Mouse (Mus musculus): ENCODE measurements around the gene Nutf2-ps1. TPM values are rescaled to one million over a fixed set of nuclear protein-coding genes. Genes with fewer than 3 reads are reported as not detected.

The Nutf2-ps1 gene
- 71.0 and 75.4 TPM in 2 replicates for polyA plus RNA-seq (2012; rRNA removed)

GRCm38 (mm10) chr19:53588968-53589367, at the start of gene Nutf2-ps1:
Gene Nutf2-ps1 (minus strand): TSS chr19:53589068.

GRCm38 (mm10) chr19:53599757-53600539, 11.1 kb upstream of the Nutf2-ps1 start, which contains the start of gene Smc3:
Gene Smc3 (plus strand): TSS chr19:53600398.

Other genes starting within 250 kb of the Nutf2-ps1 start
- gene Gm10197, start 217.3 kb downstream of the Nutf2-ps1 start, polyA plus RNA-seq (2012; rRNA removed) = not detected in 2 replicates
- gene Smndc1, start 198.5 kb downstream of the Nutf2-ps1 start, polyA plus RNA-seq (2012; rRNA removed) = 36.4 and 37.5 TPM in 2 replicates
- 2.1 and 2.6 TPM in 2 replicates for gene Dusp5, start 60.0 kb downstream of the Nutf2-ps1 start, polyA plus RNA-seq (2012; rRNA removed)
- 74.7 and 108 TPM in 2 replicates for gene Smc3, start 11.3 kb upstream of the Nutf2-ps1 start, polyA plus RNA-seq (2012; rRNA removed)
- 3.1 and 3.7 TPM in 2 replicates for gene Rbm20, start 88.2 kb upstream of the Nutf2-ps1 start, polyA plus RNA-seq (2012; rRNA removed)